Mouse (Mus musculus) lung, postnatal 0 days (tissue): Measurements from ENCODE around the gene Agtpbp1.

Experiments used
- CTCF ChIP-seq: IDR thresholded peaks from 2 replicates; pipeline ENCODE4 v1.5.1; 2016; ENCODE audit warnings: antibody characterized with exemption, mild to moderate bottlenecking
- EP300 ChIP-seq: IDR thresholded peaks from 2 replicates; pipeline ENCODE4 v1.6.1; 2016; ENCODE audit warnings: antibody characterized with exemption, mild to moderate bottlenecking, control low read depth

DNA sequence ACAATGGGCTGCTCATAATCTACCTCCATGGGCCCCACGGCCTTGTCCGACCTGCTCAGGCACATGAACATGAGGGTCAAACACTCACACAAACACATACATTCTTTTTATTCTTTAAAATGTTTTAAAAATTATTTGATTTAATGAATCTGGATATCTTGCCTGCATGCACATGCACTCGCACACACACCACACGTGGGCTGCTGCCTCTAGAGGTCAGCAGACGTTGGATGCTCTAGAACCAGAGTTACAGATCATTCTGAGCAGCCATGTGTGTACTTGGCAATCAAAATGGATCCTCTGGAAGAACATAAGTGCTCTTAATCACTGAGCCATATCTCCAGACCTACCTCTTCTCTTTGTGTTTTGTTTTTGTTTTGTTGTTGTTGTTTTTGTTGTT is 112.8 kb downstream of the Agtpbp1 start:
- TF ChIP-seq CTCF: no peak
- no peak for TF ChIP-seq EP300
